Mouse (Mus musculus): ENCODE results near the gene D130043K22Rik. TPM values are rescaled to one million over a fixed set of nuclear protein-coding genes. Genes with fewer than 3 reads are reported as not detected.

Gene D130043K22Rik
- not detected in 2 replicates for polyA plus RNA-seq (2011; ENCODE audit: insufficient read depth, insufficient read length, low read depth, missing spikeins)

GRCm38 (mm10) chr13:24844983-24845955 is at the start of gene D130043K22Rik:
Gene D130043K22Rik (plus strand): TSS chr13:24845135.
- Histone ChIP-seq H3K9me3 (replicated peaks; ENCODE audit: control insufficient read depth, insufficient read depth, low read length, poor library complexity, severe bottlenecking) (no peaks in the 10 kb centered on the region), H3K36me3 (ENCODE audit: control insufficient read depth, insufficient read depth, low read length, poor library complexity, severe bottlenecking) (peaks cover 11% of the 10 kb centered on the region), H3K27me3 (ENCODE audit: control insufficient read depth, insufficient read depth, low read length, poor library complexity, severe bottlenecking) (no peaks in the 10 kb centered on the region), H3K9ac (ENCODE audit: low read depth, poor library complexity, severe bottlenecking) (no peak within 1 kb of the TSS), H3K27ac (ENCODE audit: insufficient read depth, low read length) (no peak within 1 kb of the TSS), H3K4me1 (ENCODE audit: control insufficient read depth, insufficient read depth, low read length) (no peaks in the 10 kb centered on the region), H3K4me3 (ENCODE audit: low read depth, low read length) (peak within 1 kb of the TSS; percentile 60)
- TF ChIP-seq CTCF (IDR thresholded peaks at IDR 0.05; ENCODE audit: low read depth, low read length) = no peak
- TF ChIP-seq POLR2A (IDR thresholded peaks at IDR 0.05; ENCODE audit: insufficient read depth, low read length) = no peak
- no peak for TF ChIP-seq EP300 (IDR thresholded peaks at IDR 0.05; ENCODE audit: insufficient read depth, low read depth, low read length)

DNA sequence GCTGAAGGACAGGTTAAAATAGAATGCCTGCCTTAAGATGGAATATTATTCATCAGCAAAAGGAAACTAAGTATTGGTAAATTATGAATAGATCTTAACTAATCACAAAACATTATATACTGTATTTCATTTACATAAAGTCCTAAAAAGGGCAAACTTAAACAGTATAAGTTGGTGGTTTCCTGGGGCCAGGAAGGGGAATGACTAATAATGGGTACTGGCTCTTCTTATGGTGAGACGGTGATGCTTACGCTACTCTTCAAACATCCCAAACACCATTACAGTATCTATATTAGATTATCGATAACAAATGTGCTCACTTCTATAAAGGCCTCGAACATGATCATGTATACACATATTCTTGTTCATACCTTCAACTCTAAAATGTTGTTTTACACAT is 46.2 kb upstream of the D130043K22Rik start:
- H3K4me3 ChIP-seq (ENCODE audit: low read depth, low read length) = no peak overlapping the region
- H3K27ac ChIP-seq (ENCODE audit: insufficient read depth, low read length) = no peak overlapping the region
- no peaks in the 10 kb centered on the region for H3K9me3 ChIP-seq (replicated peaks; ENCODE audit: control insufficient read depth, insufficient read depth, low read length, poor library complexity, severe bottlenecking)
- no peaks in the 10 kb centered on the region for H3K4me1 ChIP-seq (ENCODE audit: control insufficient read depth, insufficient read depth, low read length)
- peaks cover 6% of the 10 kb centered on the region; the same call in 1 of the 2 replicates for H3K36me3 ChIP-seq (ENCODE audit: control insufficient read depth, insufficient read depth, low read length, poor library complexity, severe bottlenecking)
- TF ChIP-seq POLR2A (IDR thresholded peaks at IDR 0.05; ENCODE audit: insufficient read depth, low read length) (no peak), EP300 (IDR thresholded peaks at IDR 0.05; ENCODE audit: insufficient read depth, low read depth, low read length) (no peak)
- H3K9ac ChIP-seq (ENCODE audit: low read depth, poor library complexity, severe bottlenecking) = no peak overlapping the region
- H3K27me3 ChIP-seq (ENCODE audit: control insufficient read depth, insufficient read depth, low read length, poor library complexity, severe bottlenecking) = no peaks in the 10 kb centered on the region

DNA sequence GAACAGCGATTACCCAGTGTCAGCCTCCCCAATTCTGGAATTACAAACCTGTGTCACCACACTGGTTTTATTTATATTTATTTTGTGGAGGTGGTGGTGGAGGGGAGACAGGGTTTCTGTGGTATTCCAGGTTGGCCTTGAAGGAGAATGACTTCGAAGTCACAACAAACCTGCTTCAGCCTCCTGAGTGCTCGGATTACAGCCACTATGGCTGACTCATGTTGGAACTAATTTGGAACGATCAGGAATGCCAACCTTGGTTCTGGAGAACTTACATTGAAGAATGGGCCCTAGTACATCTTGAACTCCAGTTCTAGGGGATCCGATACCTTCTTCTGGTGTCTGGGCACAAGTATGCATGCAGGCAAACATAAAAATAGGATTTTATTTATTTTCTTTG is 45.6 kb upstream of the D130043K22Rik start:
- H3K4me3 ChIP-seq (ENCODE audit: low read depth, low read length) = no peak overlapping the region

GRCm38 (mm10) chr13:24799925-24800673 is 44.8 kb upstream of the D130043K22Rik start:
- TF ChIP-seq POLR2A (IDR thresholded peaks at IDR 0.05; ENCODE audit: insufficient read depth, low read length) = no peak
- TF ChIP-seq EP300 (IDR thresholded peaks at IDR 0.05; ENCODE audit: insufficient read depth, low read depth, low read length) = no peak
- TF ChIP-seq CTCF (IDR thresholded peaks at IDR 0.05; ENCODE audit: low read depth, low read length) = no peak
- Histone ChIP-seq H3K36me3 (ENCODE audit: control insufficient read depth, insufficient read depth, low read length, poor library complexity, severe bottlenecking) (peaks cover 14% of the 10 kb centered on the region), H3K4me1 (ENCODE audit: control insufficient read depth, insufficient read depth, low read length) (no peaks in the 10 kb centered on the region), H3K27ac (ENCODE audit: insufficient read depth, low read length) (peak overlapping the region; percentile 6), H3K9me3 (replicated peaks; ENCODE audit: control insufficient read depth, insufficient read depth, low read length, poor library complexity, severe bottlenecking) (no peaks in the 10 kb centered on the region), H3K9ac (ENCODE audit: low read depth, poor library complexity, severe bottlenecking) (peak overlapping the region; percentile 30), H3K27me3 (ENCODE audit: control insufficient read depth, insufficient read depth, low read length, poor library complexity, severe bottlenecking) (no peaks in the 10 kb centered on the region), H3K4me3 (ENCODE audit: low read depth, low read length) (peak overlapping the region; percentile 84)

More for the DNA sequence above, 45.6 kb upstream of the D130043K22Rik start:
- Histone ChIP-seq H3K9me3 (replicated peaks; ENCODE audit: control insufficient read depth, insufficient read depth, low read length, poor library complexity, severe bottlenecking) (no peaks in the 10 kb centered on the region), H3K9ac (ENCODE audit: low read depth, poor library complexity, severe bottlenecking) (peak overlapping the region; percentile 30), H3K36me3 (ENCODE audit: control insufficient read depth, insufficient read depth, low read length, poor library complexity, severe bottlenecking) (peaks cover 9% of the 10 kb centered on the region; the same call in 1 of the 2 replicates), H3K4me1 (ENCODE audit: control insufficient read depth, insufficient read depth, low read length) (no peaks in the 10 kb centered on the region), H3K27ac (ENCODE audit: insufficient read depth, low read length) (no peak overlapping the region), H3K27me3 (ENCODE audit: control insufficient read depth, insufficient read depth, low read length, poor library complexity, severe bottlenecking) (no peaks in the 10 kb centered on the region)
- no peak for TF ChIP-seq POLR2A (IDR thresholded peaks at IDR 0.05; ENCODE audit: insufficient read depth, low read length)

DNA sequence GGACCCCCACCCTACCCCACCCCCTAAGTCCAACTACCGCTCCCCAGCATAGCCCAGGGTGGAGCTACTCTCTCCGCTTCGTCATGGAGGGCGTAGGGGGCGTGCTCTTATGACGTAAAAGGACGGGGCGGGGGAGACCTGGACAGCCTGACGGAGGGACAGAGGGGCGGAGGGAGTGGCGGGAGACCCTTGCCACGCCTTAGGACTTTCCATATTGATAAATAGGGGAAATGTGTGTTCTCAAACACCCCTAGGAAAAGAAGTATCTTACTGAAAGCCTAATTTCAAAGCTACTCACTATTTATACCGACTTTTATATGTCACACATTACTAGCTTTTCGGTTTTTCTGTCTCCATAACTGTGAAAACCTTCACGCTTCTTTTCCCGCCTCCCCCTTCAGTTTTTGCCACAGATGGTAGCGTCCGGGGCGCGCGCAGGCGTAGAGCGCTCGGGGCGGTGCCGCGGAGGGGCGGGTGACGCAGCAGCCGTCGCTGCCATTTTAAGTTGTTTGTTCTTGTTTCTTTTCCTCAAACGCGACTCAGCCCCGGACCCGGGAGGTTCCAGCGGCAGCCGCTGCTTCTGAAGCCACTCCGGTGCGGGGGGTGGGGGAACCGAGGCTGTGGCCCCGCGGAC is 44.1 kb upstream of the D130043K22Rik start:
- no peaks in the 10 kb centered on the region for H3K9me3 ChIP-seq (replicated peaks; ENCODE audit: control insufficient read depth, insufficient read depth, low read length, poor library complexity, severe bottlenecking)
- peaks cover 21% of the 10 kb centered on the region for H3K36me3 ChIP-seq (ENCODE audit: control insufficient read depth, insufficient read depth, low read length, poor library complexity, severe bottlenecking)
- TF ChIP-seq CTCF (IDR thresholded peaks at IDR 0.05; ENCODE audit: low read depth, low read length) (no peak), POLR2A (IDR thresholded peaks at IDR 0.05; ENCODE audit: insufficient read depth, low read length) (peak; percentile 90), EP300 (IDR thresholded peaks at IDR 0.05; ENCODE audit: insufficient read depth, low read depth, low read length) (0 out of 2 replicates have a peak, but pooled peaks have one; percentile 4)
- H3K27me3 ChIP-seq (ENCODE audit: control insufficient read depth, insufficient read depth, low read length, poor library complexity, severe bottlenecking) = no peaks in the 10 kb centered on the region
- peak overlapping the region; percentile 93 for H3K9ac ChIP-seq (ENCODE audit: low read depth, poor library complexity, severe bottlenecking)
- peak overlapping the region; percentile 99 for H3K4me3 ChIP-seq (ENCODE audit: low read depth, low read length)
- H3K4me1 ChIP-seq (ENCODE audit: control insufficient read depth, insufficient read depth, low read length) = no peaks in the 10 kb centered on the region
- H3K27ac ChIP-seq (ENCODE audit: insufficient read depth, low read length) = peak overlapping the region; percentile 69

Measured in ES-Bruce4 (cell line).